Mouse (Mus musculus) heart, adult 9 months (tissue): Measurements from ENCODE around the gene Grhpr.
"Not testable (repeated sequence)": the region's sequence is repeated elsewhere in the genome, so short reads cannot be mapped to it uniquely, and the experiment has no call there.

ENCODE experiments used
- DNase-seq, 2 experiments: peaks; one replicate each; pipeline ENCODE4 v3.0.0; 2022; ENCODE audit warnings: low spot score in 2 of 2

Grhpr gene

DNA sequence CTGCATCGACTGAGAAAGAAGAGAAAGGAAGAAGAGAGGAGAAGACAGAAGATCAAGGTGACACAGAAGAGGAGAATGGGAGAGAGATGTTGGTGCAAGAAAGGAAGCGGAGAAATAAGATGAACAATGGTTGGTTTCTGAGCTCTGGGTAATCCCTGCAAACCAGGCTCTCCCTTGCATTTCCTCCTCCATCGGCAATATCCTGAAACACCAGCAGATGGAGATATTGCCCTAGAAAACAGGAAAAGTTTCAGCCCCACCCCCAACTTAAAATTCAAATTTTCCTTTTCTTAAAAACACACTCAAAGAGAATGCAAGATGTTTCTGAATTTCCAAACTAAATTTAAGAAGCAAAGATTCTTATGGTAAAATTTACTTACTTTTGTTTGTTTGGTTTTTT lies 34.4 kb downstream of the Grhpr start:
- DNase-seq = peak; percentile 25 to 70

- peak; percentile 94 to 96 for DNase-seq
Measured at GRCm38 (mm10) chr4:45018452-45018980, 37.3 kb downstream of the Grhpr start, which contains the start of gene Polr1e. Gene Polr1e (plus strand): TSS chr4:45018583.

DNA sequence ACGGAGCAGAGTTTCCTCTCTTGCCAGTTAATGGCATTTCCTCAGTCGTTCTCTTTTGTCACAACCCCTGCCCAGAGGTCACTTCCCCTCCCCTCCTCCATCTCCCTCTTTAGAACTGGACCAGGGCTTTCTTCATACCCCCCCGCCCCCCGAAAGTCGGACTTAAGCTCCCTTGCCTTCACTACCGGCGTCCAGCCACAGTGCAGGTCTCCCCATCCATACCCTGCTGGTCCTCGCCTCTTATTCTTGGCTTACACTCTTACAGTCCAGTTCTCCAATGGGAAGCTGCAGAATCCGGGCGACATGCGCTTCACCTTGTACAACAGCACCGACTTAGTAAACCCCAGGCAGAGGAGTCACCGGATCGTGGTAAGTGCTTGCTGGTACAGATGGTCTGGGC lies 37.8 kb downstream of the Grhpr start:
- DNase-seq = no peak

- DNase-seq = no peak
Measured at GRCm38 (mm10) chr4:45026459-45026858, 45.3 kb downstream of the Grhpr start.

DNA sequence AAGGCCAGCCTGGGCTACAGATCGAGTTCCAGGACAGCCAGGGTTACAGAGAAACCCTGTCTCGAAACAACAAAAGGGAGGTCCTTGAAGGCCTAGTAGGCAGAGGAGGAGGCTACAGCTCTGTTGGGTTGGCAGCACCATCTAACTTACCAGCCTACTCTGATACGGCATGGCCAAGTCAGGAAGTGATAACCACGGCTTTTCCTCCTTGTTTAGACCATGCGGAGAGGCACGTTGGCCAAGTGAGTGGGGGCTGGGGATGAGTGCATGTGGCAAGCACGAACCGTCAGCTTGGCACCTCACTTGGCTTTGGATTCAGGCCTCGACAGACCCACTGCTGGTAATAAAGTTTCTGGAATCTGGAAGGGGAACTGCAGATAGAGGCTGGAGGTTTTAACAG lies 51.4 kb downstream of the Grhpr start:
- peak; percentile 46 to 57 for DNase-seq

GRCm38 (mm10) chr4:45034693-45035628 lies 53.8 kb downstream of the Grhpr start:
- no peak for DNase-seq

DNA sequence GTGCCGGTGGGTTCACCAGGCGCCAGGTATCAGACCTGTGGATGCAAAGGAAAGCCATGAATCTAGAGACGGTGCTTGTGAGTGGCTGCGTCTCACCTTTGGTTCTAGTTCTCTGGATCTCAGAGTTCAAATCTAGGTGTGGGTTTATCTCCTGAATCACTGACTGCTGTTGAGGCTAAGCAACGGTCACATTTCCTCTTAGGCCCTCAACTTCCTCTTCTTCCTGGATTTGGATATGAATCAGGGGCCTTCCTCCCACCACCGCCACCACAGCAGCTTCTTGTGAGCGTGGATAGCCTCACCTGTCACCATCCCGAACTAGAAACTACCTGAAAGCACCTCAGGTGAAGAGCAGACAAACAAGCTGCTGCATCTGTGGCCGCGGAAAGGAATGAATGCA lies 54.9 kb downstream of the Grhpr start:
- no peak for DNase-seq

GRCm38 (mm10) chr4:45036571-45036970 lies 55.4 kb downstream of the Grhpr start:
- DNase-seq = no peak

- DNase-seq = peak; percentile 66 to 80
Measured at GRCm38 (mm10) chr4:45037455-45038410, 56.5 kb downstream of the Grhpr start.

DNA sequence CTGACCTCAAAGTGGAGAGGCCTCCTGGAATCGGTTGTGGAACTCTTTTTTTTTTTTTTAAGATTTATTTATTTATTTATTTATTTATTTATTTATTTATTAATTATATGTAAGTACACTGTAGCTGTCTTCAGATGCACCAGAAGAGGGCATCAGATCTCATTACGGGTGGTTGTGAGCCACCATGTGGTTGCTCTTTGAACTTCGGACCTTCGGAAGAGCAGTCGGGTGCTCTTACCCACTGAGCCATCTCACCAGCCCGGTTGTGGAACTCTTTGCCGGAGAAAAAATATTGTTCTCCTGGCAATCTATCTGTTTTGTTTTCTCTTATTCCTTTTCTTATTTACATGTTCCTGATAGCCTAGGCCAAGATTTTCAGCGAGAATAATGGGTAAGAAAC lies 57.7 kb downstream of the Grhpr start:
- not testable (repeated sequence) for DNase-seq

GRCm38 (mm10) chr4:45039546-45039945 lies 58.4 kb downstream of the Grhpr start:
- DNase-seq = not testable (repeated sequence)
